Mouse (Mus musculus): Measurements from ENCODE around the gene Ppp4c. TPM values are rescaled to one million over a fixed set of nuclear protein-coding genes. Genes with fewer than 3 reads are reported as not detected.

Ppp4c gene
- polyA plus RNA-seq, 1 experiment = 189 TPM

DNA sequence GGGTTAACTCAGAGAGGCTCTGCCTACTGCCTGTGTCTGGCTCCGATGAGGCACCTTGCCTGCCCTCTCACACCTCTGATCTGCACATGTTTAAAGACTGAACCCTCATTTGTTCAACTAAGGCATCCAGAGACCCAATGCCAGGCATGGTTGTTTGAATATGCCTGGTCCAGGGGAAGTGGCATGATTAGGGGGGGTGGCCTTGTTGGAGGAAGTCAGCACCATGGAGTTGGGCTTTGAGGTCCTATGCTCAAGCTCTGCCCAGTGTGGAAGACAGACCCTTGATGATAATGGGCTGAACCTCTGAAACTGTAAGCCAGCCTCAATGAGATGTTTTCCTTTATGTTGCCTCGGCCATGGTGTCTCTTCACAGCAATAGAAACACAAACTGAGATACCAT lies 18.9 kb downstream of the Ppp4c start:
- no peak overlapping the region for H3ac ChIP-seq (ENCODE audit: control insufficient read depth, insufficient read length, low read depth)
- H3K79me2 ChIP-seq (ENCODE audit: control insufficient read depth, insufficient read depth) = no peaks in the 10 kb centered on the region
- no peaks in the 10 kb centered on the region for H3K79me3 ChIP-seq (ENCODE audit: low read depth)
- TF ChIP-seq MAX (IDR thresholded peaks at IDR 0.05) (no peak), CTCF (IDR thresholded peaks at IDR 0.05; ENCODE audit: control insufficient read depth, insufficient read depth, insufficient read length) (no peak), USF1 (IDR thresholded peaks at IDR 0.05; ENCODE audit: low read depth) (no peak), FOSL1 (IDR thresholded peaks at IDR 0.05; ENCODE audit: insufficient read depth, low read length, poor library complexity, severe bottlenecking) (no peak), MYOG (IDR thresholded peaks at IDR 0.05; ENCODE audit: control insufficient read depth, extremely low read depth, insufficient read length) (no peak), MYOD1 (IDR thresholded peaks at IDR 0.05; ENCODE audit: control insufficient read depth, insufficient read length, low read depth) (no peak), CEBPB (IDR thresholded peaks at IDR 0.05; ENCODE audit: low read depth) (no peak)
- no peaks in the 10 kb centered on the region for H3K27me3 ChIP-seq (ENCODE audit: control insufficient read depth, insufficient read depth, insufficient read length)
- peaks cover 5% of the 10 kb centered on the region for H3K36me3 ChIP-seq (ENCODE audit: control insufficient read depth, insufficient read depth)
- H3K4me3 ChIP-seq (ENCODE audit: insufficient read depth, poor library complexity, severe bottlenecking) = no peak overlapping the region

GRCm38 (mm10) chr7:126770784-126771183 lies 21.5 kb downstream of the Ppp4c start:
- TF ChIP-seq MYOG (IDR thresholded peaks at IDR 0.05; ENCODE audit: control insufficient read depth, extremely low read depth, insufficient read length) (no peak), CEBPB (IDR thresholded peaks at IDR 0.05; ENCODE audit: low read depth) (no peak), USF1 (IDR thresholded peaks at IDR 0.05; ENCODE audit: low read depth) (no peak), FOSL1 (IDR thresholded peaks at IDR 0.05; ENCODE audit: insufficient read depth, low read length, poor library complexity, severe bottlenecking) (no peak), MYOD1 (IDR thresholded peaks at IDR 0.05; ENCODE audit: control insufficient read depth, insufficient read length, low read depth) (no peak), MAX (IDR thresholded peaks at IDR 0.05) (no peak), CTCF (IDR thresholded peaks at IDR 0.05; ENCODE audit: control insufficient read depth, insufficient read depth, insufficient read length) (no peak)
- H3ac ChIP-seq (ENCODE audit: control insufficient read depth, insufficient read length, low read depth) = no peak overlapping the region
- no peaks in the 10 kb centered on the region for H3K79me3 ChIP-seq (ENCODE audit: low read depth)
- peaks cover 15% of the 10 kb centered on the region for H3K36me3 ChIP-seq (ENCODE audit: control insufficient read depth, insufficient read depth)
- H3K79me2 ChIP-seq (ENCODE audit: control insufficient read depth, insufficient read depth) = no peaks in the 10 kb centered on the region
- H3K27me3 ChIP-seq (ENCODE audit: control insufficient read depth, insufficient read depth, insufficient read length) = no peaks in the 10 kb centered on the region
- no peak overlapping the region for H3K4me3 ChIP-seq (ENCODE audit: insufficient read depth, poor library complexity, severe bottlenecking)

GRCm38 (mm10) chr7:126767001-126767400 lies 25.3 kb downstream of the Ppp4c start:
- no peak overlapping the region for H3K4me3 ChIP-seq (ENCODE audit: insufficient read depth, poor library complexity, severe bottlenecking)
- no peaks in the 10 kb centered on the region for H3K27me3 ChIP-seq (ENCODE audit: control insufficient read depth, insufficient read depth, insufficient read length)
- H3K79me2 ChIP-seq (ENCODE audit: control insufficient read depth, insufficient read depth) = peaks cover under 1% of the 10 kb centered on the region
- no peak overlapping the region for H3ac ChIP-seq (ENCODE audit: control insufficient read depth, insufficient read length, low read depth)
- peaks cover 1% of the 10 kb centered on the region for H3K79me3 ChIP-seq (ENCODE audit: low read depth)
- peaks cover 18% of the 10 kb centered on the region for H3K36me3 ChIP-seq (ENCODE audit: control insufficient read depth, insufficient read depth)
- TF ChIP-seq CTCF (IDR thresholded peaks at IDR 0.05; ENCODE audit: control insufficient read depth, insufficient read depth, insufficient read length) = no peak
- TF ChIP-seq USF1 (IDR thresholded peaks at IDR 0.05; ENCODE audit: low read depth) = no peak
- TF ChIP-seq MYOG (IDR thresholded peaks at IDR 0.05; ENCODE audit: control insufficient read depth, extremely low read depth, insufficient read length) = no peak
- TF ChIP-seq MYOD1 (IDR thresholded peaks at IDR 0.05; ENCODE audit: control insufficient read depth, insufficient read length, low read depth) = no peak
- no peak for TF ChIP-seq MAX (IDR thresholded peaks at IDR 0.05)
- TF ChIP-seq CEBPB (IDR thresholded peaks at IDR 0.05; ENCODE audit: low read depth) = no peak
- no peak for TF ChIP-seq FOSL1 (IDR thresholded peaks at IDR 0.05; ENCODE audit: insufficient read depth, low read length, poor library complexity, severe bottlenecking)

- Histone ChIP-seq H3K4me3 (ENCODE audit: insufficient read depth, poor library complexity, severe bottlenecking) (no peak within 1 kb of the TSS), H3K27me3 (ENCODE audit: control insufficient read depth, insufficient read depth, insufficient read length) (no peaks in the 10 kb centered on the region), H3ac (ENCODE audit: control insufficient read depth, insufficient read length, low read depth) (no peak within 1 kb of the TSS), H3K79me3 (ENCODE audit: low read depth) (peaks cover 1% of the 10 kb centered on the region), H3K79me2 (ENCODE audit: control insufficient read depth, insufficient read depth) (peaks cover 8% of the 10 kb centered on the region), H3K36me3 (ENCODE audit: control insufficient read depth, insufficient read depth) (peaks cover 22% of the 10 kb centered on the region)
- TF ChIP-seq USF1 (IDR thresholded peaks at IDR 0.05; ENCODE audit: low read depth) = no peak
- no peak for TF ChIP-seq CTCF (IDR thresholded peaks at IDR 0.05; ENCODE audit: control insufficient read depth, insufficient read depth, insufficient read length)
- TF ChIP-seq FOSL1 (IDR thresholded peaks at IDR 0.05; ENCODE audit: insufficient read depth, low read length, poor library complexity, severe bottlenecking) = no peak
- TF ChIP-seq CEBPB (IDR thresholded peaks at IDR 0.05; ENCODE audit: low read depth) = no peak
- TF ChIP-seq MYOD1 (IDR thresholded peaks at IDR 0.05; ENCODE audit: control insufficient read depth, insufficient read length, low read depth) = no peak
- no peak for TF ChIP-seq MYOG (IDR thresholded peaks at IDR 0.05; ENCODE audit: control insufficient read depth, extremely low read depth, insufficient read length)
- no peak for TF ChIP-seq MAX (IDR thresholded peaks at IDR 0.05)
Measured at GRCm38 (mm10) chr7:126766201-126766600, 26.1 kb downstream of the Ppp4c start, which contains the start of gene Gdpd3. Gdpd3 (plus strand) TSS chr7:126766334.

DNA sequence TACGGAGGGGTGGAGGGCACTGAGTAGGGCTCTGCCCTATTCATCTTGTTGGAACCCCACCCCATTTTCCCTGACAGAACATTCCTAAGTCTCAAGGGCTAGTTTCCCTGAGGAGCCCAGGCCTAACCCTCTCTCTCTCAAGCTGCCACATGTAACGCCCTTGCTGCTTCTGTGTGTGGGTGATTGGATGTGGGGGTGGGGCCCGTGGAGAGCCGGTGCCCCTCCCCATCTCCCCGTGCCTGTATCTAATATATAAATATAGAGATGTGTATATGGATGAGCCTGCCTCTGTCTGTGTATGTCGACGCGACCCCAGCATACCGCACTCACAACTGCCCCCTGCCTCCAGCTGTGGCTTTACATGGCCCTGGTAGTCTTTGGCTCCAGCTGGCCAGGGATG lies 26.8 kb downstream of the Ppp4c start:
- Histone ChIP-seq H3ac (ENCODE audit: control insufficient read depth, insufficient read length, low read depth) (no peak overlapping the region), H3K79me2 (ENCODE audit: control insufficient read depth, insufficient read depth) (peaks cover 14% of the 10 kb centered on the region), H3K36me3 (ENCODE audit: control insufficient read depth, insufficient read depth) (peaks cover 22% of the 10 kb centered on the region), H3K27me3 (ENCODE audit: control insufficient read depth, insufficient read depth, insufficient read length) (no peaks in the 10 kb centered on the region), H3K4me3 (ENCODE audit: insufficient read depth, poor library complexity, severe bottlenecking) (no peak overlapping the region), H3K79me3 (ENCODE audit: low read depth) (peaks cover 1% of the 10 kb centered on the region)
- TF ChIP-seq CTCF (IDR thresholded peaks at IDR 0.05; ENCODE audit: control insufficient read depth, insufficient read depth, insufficient read length) = no peak
- TF ChIP-seq FOSL1 (IDR thresholded peaks at IDR 0.05; ENCODE audit: insufficient read depth, low read length, poor library complexity, severe bottlenecking) = no peak

DNA sequence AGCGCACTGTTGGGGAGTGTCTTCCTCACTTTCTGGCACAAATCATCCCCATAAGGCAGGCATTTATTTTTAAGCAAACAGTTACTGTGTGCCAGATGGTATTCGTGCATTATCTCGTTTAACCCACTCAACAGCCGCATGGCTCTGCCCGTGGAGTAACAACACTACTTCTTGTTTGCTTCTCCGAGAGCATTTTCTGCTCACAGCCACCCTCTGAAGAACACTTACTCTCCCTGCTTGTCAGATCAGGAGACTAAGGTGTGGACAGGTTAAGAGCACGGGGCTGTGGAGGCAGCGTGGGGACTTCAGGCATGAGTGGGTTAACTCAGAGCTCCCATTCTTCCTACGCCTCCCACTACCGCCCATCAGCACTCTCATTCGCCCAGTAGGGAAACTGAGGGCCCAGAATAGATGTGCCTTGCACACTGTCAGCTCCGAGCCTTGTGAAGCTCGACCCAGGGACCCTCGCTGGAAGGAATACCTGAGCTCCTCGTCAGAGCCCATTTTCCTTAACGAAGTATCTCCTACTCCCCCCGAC lies 29.8 kb downstream of the Ppp4c start:
- Histone ChIP-seq H3K4me3 (ENCODE audit: insufficient read depth, poor library complexity, severe bottlenecking) (no peak overlapping the region), H3K36me3 (ENCODE audit: control insufficient read depth, insufficient read depth) (peaks cover 22% of the 10 kb centered on the region), H3ac (ENCODE audit: control insufficient read depth, insufficient read length, low read depth) (no peak overlapping the region), H3K79me2 (ENCODE audit: control insufficient read depth, insufficient read depth) (peaks cover 22% of the 10 kb centered on the region), H3K27me3 (ENCODE audit: control insufficient read depth, insufficient read depth, insufficient read length) (no peaks in the 10 kb centered on the region), H3K79me3 (ENCODE audit: low read depth) (peaks cover 1% of the 10 kb centered on the region)
- no peak for TF ChIP-seq CTCF (IDR thresholded peaks at IDR 0.05; ENCODE audit: control insufficient read depth, insufficient read depth, insufficient read length)
- no peak for TF ChIP-seq FOSL1 (IDR thresholded peaks at IDR 0.05; ENCODE audit: insufficient read depth, low read length, poor library complexity, severe bottlenecking)
- no peak for TF ChIP-seq CEBPB (IDR thresholded peaks at IDR 0.05; ENCODE audit: low read depth)
- TF ChIP-seq MYOD1 (IDR thresholded peaks at IDR 0.05; ENCODE audit: control insufficient read depth, insufficient read length, low read depth) = no peak
- TF ChIP-seq MYOG (IDR thresholded peaks at IDR 0.05; ENCODE audit: control insufficient read depth, extremely low read depth, insufficient read length) = no peak
- TF ChIP-seq MAX (IDR thresholded peaks at IDR 0.05) = no peak
- no peak for TF ChIP-seq USF1 (IDR thresholded peaks at IDR 0.05; ENCODE audit: low read depth)

Measured in C2C12 (cell line).